Mouse (Mus musculus) embryonic stem cell, embryonic (primary cell): ENCODE data around the gene Kif6.

Experiments
- CTCF ChIA-PET, 4 experiments: fragments of 300-600 bp in 2 of 4; fragments of 350-600 bp in 2 of 4; sonication (Branson Sonifier 250); formaldehyde crosslinking; loops; one replicate each; lab custom pipeline; 2022; ENCODE audit warnings: inconsistent platforms in 2 of 4; lab: Charles Lee
- POLR2A ChIA-PET, 4 experiments: fragments of 300-600 bp in 2 of 4; fragments of 350-600 bp in 2 of 4; sonication (Branson Sonifier 250); formaldehyde crosslinking; loops; one replicate each; lab custom pipeline; 2022; ENCODE audit warnings: antibody characterized with exemption in 4 of 4, inconsistent platforms in 1 of 4; lab: Charles Lee

Kif6 gene

DNA sequence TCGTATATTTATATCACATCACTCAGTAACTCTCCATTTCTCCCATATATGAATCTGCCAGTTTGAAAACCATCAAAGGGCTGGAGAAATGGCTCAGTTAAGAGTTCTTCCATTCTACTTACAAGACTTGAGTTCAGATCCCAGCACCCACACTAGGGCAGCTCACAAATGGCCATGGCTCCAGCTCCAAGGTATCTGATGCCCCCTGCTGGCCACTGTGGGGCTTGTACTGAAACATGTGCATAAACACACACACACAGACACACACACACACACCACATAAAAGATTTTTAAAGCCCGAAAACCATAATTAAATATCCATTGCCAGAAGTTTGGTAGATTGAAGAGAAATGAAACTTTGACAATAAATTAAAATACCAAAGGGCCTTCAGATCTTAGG is 111.3 kb downstream of the Kif6 start:
- ChIA-PET CTCF (interaction anchor here in 2 of 4 experiments (0.6 to 1.7 kb wide), 5 partner anchors 11 to 257 kb away, joined by 3 to 5 read pairs (median 3); no protein-coding TSS in a partner anchor), POLR2A (no interaction called here)

DNA sequence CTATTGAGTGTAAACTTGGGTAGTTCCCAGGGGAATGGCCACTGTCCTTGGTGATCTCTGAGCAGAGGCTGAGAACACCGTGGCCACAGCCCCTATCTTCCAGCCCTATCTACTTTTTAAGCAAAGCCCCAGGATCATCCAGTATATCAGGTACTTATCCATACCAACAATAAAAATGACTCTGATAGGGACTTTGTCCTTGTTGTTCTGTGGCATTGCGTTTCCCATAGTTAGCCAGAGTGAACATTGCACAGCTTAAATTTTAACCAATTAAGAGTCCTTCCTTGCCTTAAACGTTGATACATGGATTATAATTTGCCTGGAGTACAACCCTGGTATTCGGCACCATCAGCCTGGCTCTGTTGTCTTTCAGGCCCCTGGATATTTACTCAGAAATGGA is 112.0 kb downstream of the Kif6 start:
- POLR2A ChIA-PET, result interaction anchor here in 1 of 4 experiments (0.7 kb wide), 1 partner anchor 184 kb away, joined by 3 read pairs; no protein-coding TSS in a partner anchor
- CTCF ChIA-PET, result interaction anchor here in 1 of 4 experiments (1.7 kb wide), 1 partner anchor 172 kb away, joined by 5 read pairs; no protein-coding TSS in a partner anchor

DNA sequence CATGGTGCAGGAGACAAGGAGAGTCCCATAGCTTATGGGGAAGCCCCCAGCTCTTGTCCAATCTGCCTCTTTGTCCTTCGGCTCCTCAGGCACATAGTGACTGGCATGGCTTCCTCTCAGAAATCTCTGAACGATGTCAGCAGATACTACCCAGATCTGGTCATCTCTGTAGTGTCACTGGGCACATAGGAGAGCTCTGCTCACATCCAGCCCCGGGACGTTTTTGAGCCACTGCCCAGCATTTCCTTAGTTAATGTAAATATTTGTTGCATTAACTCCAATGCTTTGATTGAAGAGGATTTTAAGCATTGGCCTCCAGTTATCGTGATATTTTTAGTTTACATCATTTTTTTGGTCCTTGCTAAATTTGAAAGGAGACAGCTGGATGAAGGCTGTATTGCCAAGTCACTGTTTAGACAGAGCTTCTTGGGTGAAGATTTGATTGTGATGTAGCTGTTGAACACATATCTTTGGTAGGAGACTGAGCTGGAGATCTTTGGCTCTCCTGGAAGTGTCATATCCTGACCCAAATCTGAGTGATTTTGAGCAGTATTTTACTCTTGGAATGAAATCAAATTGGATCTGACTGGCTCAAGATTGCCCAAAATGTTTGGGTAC is 112.6 kb downstream of the Kif6 start:
- ChIA-PET CTCF (interaction anchor here in 1 of 4 experiments (1.7 kb wide), 1 partner anchor 171 kb away, joined by 5 read pairs; no protein-coding TSS in a partner anchor), POLR2A (interaction anchor here in 1 of 4 experiments (0.7 kb wide), 1 partner anchor 185 kb away, joined by 3 read pairs; no protein-coding TSS in a partner anchor)

DNA sequence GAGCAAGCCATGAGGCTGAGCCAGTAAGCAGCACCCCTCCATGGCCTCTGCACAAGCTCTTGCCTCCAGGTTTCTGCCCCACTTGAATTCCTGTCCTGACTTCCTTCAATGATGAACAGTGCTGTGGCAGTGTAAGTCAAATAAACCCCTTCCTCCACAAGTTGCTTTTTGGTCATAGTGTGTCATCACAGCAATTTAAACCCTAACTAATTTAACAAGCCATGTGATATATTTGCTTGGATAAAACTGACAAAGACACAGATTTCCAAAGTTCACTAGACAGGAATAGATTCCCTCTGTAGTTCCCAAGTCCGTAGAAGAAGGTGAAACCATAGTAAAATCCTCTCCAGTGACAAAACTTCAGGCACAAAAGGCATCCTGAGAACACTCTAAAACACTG is 114.9 kb downstream of the Kif6 start:
- ChIA-PET CTCF (no interaction called here), POLR2A (no interaction called here)

DNA sequence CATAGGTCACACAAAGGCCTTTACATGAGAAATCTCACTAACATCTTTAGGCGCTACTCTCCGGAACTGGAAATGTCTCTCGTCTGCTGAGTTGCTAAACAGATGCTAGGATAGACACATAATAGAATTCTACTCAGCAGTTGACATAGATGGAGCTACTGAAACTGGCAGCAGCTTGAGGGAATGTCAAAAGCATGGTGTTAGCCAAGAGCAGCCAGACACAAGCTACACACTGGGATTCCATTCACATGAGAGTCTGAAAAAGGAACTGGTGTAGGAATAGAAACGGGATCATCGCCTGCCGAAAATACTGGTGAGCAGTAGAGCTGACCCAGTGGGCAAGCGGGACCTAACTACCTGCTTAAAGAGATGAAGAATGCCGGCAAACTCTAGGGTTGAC is 117.8 kb downstream of the Kif6 start:
- POLR2A ChIA-PET, result no interaction called here
- CTCF ChIA-PET, result interaction anchor here in 1 of 4 experiments (0.7 kb wide), 1 partner anchor 198 kb away, joined by 8 read pairs; no protein-coding TSS in a partner anchor

DNA sequence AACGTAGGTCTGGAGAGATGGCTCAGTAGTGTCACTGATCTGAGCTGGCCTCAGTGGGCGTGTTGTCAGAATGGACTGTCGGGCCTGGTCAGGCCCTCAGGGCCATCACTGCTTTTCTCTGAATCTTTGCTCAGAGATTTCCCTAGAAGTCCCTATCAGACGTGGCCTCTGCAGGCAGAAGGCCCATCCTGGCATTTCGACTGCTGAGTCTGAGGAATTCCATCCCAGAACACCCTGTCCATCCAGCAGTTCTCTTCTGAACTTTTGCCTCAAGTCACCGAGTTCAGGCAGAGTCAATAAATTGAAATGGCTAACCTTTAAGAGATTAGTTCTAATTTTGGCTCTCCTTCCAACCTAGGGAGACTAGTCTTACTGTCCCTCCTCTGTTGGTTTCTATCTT is 119.1 kb downstream of the Kif6 start:
- CTCF ChIA-PET, result no interaction called here

DNA sequence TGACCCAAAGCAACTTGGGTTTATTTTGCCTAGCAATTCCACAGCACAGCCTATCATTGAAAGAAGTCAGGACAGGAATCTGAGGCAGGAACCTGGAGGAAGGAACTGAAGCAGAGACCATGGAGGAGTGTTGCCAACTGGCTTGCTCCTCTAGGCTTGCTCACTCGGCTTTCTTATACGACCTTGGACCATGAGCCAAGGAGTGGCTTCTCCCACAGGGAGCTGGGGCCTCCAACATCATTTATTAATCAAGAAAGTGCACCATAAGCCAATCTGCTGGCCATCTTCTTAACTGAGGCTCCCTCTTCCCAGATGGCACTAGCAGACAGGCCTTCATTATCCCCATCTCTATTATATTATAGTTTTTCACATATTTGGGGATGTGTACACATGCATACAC is 119.8 kb downstream of the Kif6 start:
- ChIA-PET POLR2A (no interaction called here), CTCF (no interaction called here)

More for the DNA sequence above, 119.1 kb downstream of the Kif6 start:
- POLR2A ChIA-PET, result no interaction called here

DNA sequence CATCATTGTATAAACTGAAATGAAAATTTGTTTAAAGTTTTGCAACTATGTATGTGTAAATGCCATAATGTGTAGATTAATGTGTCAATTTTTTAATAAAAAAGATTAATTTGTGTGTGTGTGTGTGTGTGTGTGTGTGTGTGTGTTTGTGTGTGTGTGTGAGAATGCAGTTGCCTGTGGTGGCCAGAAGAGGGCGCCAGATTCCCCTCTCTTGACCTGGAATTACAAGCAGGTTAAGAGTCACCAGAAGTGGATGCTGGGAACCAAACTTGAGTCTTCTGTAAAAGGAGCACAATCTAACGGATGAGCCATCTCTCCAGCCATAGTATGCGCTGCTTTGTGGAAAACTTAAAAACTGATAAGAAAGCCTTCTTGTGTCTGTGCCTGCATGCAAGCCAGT is 121.4 kb downstream of the Kif6 start:
- CTCF ChIA-PET, result no interaction called here
- POLR2A ChIA-PET, result no interaction called here

DNA sequence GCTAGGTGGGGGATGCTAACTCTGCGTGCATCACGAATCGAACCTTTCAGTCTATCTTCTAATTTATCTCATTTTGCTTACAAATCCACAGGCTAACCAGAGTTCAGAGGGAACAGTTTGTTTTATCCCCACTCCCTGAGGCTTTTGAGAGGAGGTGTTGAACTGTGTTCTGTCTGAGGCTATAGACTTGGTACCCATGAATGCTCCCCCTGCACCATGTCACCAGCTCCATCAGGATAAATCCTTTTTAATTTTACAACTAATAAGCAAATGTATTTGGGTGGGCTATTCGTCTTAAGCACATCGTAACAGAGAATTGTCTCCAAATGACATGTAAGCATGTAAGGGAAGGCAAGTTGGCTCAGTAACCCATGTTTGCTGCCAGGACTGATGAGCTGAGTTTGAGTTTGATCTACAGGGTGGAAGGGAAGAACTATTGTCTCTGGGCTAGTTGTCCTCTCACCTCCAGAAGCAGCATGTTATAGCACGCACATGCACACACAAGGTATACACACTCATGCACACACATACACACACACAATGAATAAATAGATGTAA is 122.4 kb downstream of the Kif6 start:
- ChIA-PET CTCF (interaction anchor here in 2 of 4 experiments (0.6 to 1.5 kb wide), 3 partner anchors 11 to 162 kb away, joined by 3 to 7 read pairs (median 3); no protein-coding TSS in a partner anchor), POLR2A (no interaction called here)

DNA sequence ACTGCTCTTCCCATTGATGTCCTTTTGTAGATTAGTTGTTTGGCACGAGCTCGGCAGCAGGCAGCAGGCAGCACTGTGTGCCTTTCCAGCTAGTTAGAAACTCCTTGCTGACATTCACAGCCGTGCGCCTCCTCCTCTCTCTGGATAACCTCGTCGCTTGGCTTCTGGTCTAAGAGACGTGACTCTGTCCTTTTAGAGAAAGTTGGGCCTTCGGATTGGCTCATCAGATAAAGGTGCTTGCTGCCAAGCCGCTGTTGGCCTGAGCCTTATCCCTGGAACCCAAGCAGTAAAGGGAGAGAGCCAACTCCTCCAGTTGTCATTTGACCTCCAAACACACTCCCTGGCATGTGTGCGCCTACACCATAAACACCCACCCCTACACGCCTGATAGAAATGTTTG is 123.4 kb downstream of the Kif6 start:
- POLR2A ChIA-PET, result no interaction called here
- CTCF ChIA-PET, result interaction anchor here in 2 of 4 experiments (0.6 to 1.5 kb wide), 2 partner anchors 161 to 1178 kb away, joined by 3 to 7 read pairs; no protein-coding TSS in a partner anchor

DNA sequence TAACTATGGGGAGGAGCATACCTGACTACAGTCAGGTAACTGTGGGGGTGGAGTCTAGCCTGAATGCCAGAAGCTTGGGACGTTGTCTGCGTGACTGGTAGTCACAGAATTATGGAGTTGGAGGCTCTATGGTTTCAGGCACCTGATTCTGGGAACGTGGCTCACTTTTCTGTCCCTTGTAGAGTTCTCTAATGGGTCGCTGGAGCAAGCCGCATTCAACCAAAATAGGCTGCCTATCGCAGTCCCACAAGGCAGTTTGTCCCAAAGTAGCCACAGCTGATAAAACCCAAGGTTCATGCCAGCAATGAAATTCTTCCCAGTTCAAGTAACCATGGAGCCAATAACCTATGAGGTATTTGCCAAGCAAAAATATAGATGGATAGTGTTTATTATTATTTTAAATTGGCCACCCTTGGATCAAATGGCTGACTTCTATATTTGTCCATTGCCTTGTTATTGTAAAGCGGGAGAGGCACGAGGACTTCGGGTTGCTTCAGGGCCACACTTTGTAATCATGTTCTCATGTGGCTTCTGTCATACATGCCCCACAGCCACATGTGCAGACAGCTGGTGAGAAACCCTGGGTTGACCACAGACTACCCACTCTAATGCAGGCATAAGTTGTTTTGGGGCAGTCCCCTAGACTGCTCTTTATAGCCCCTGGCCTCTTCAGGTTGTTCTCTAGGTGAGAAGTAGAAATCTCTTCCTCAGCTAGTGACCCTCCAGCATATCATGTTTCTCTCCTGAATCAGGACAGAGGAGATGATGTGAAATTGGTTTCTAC is 125.2 kb downstream of the Kif6 start:
- ChIA-PET POLR2A (no interaction called here), CTCF (interaction anchor here in 2 of 4 experiments (0.7 to 1.2 kb wide), 2 partner anchors 159 to 340 kb away, joined by 3 read pairs; no protein-coding TSS in a partner anchor)

DNA sequence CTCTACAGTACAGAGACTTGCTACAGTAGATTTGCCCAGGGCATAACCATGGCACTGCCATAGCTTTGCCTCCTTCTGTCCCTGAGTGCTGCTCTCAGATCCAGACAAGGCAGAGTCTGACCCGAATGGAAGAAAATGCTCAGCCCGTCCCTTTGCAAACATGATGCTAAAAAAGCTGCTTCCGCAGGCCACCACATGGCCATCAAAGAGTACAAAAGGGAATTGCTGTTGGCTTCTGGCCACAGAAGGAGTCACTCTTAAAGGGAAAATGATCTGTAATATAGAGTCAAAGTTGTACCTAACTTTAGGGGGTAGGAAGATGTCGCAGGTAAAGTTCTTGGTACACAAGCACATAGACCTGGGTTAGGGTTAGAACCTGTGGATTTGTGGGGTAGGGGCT is 126.2 kb downstream of the Kif6 start:
- CTCF ChIA-PET, result no interaction called here
- POLR2A ChIA-PET, result interaction anchor here in 1 of 4 experiments (0.6 kb wide), 1 partner anchor 1316 kb away, joined by 4 read pairs; no protein-coding TSS in a partner anchor

DNA sequence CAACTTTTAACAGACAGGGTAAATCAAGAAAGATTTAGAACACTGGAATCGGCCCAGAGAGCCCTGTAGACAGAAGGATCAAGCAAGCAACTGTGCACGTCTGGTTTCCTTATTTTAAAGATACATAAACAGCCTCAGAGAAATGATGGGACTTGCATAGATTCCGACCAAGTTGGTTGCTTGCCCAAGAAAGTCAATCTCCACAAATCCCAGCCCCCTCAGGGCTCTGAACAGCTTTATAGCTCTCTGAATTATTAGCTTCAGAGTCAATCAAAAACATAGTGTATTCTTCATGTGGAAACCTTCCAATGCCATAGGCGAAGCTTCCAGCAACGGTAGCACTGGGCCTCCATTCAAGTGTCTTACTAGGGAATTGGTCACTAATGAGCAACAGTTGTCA is 127.0 kb downstream of the Kif6 start:
- ChIA-PET POLR2A (no interaction called here), CTCF (no interaction called here)

DNA sequence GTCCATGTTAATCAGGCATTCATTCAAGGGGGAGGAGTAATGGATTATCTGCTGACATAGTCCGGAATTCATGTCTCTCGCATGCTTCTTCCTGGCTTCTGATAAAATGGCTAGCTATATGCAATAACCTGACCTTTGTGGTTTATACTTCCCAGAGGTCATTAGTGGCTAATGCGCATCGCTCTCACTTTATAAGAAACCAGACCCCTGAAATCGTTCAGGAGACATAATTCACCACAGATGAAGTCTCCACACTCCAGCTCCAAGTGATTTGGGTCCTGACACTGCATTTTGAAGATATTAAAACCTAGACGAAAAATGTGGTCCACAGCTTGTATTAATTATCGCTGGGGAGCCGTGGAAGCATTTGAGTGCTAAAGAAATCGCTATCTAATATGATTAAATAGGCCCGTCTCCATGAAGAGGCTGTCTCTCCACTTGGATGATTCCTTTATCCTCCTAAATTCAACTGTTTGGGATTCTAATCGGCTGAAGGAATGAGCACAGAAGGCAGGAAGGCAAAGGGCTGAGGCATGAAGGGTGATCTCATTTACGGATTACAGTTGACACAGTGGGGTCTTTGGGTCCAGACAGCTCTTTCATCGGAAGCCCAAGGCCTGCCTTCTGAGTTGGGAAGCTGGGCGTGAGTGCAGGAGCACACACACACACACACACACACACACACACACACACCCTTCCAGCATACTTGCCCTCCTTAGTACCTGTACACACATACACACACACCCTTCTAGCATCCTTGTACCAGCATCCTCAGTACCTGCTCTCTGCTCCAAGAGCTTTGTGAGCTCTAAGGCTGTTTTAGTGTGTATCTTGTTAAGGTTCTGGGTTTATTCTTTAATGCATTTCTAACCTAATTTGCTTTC is 128.9 kb downstream of the Kif6 start:
- CTCF ChIA-PET, result no interaction called here
- POLR2A ChIA-PET, result interaction anchor here in 1 of 4 experiments (0.7 kb wide), 1 partner anchor 45 kb away, joined by 4 read pairs; no protein-coding TSS in a partner anchor

DNA sequence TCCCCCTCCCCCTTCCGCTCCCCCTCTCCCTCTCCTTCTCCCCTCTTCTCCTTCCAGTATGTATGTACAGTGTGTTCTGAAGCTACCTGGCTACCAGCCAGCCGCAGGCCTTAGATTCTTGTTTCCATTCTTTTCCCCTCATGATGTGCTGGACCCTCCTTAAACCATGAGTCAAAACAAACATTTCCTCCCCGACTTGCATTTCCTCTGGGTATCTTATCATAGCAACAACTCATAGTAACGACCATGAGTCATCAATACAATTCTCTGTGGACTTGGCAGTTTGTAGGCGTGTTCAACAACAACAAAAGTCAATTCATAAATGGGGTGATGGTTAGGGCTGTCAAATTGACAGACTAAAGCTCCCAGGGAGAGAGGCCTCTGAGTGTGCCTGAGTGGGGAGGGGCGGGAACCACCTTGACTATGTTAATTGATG is 136.0 kb downstream of the Kif6 start:
- POLR2A ChIA-PET, result interaction anchor here in 2 of 4 experiments (0.6 to 1.0 kb wide), 2 partner anchors 70 to 150 kb away, joined by 3 read pairs; no protein-coding TSS in a partner anchor
- CTCF ChIA-PET, result no interaction called here

DNA sequence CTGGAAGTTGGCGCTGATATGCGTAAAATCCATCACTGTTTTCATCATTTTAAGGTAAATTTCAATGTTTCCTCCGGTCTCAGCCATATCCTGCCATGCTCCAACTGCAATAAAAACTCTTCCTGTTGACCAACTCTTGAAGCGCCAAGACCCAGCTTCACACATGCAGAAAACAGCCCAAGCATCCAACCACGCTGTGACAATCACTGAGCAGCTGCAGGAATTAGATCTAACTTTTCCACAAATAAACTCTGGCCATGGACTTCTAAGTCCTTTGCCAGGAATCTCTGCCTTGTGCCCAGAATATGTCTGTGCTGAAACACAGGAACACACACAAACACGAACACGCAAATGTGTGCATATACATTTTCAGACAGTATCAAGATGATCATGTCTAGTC is 138.9 kb downstream of the Kif6 start:
- CTCF ChIA-PET, result no interaction called here
- POLR2A ChIA-PET, result interaction anchor here in 1 of 4 experiments (0.6 kb wide), 1 partner anchor 15 kb away, joined by 3 read pairs; no protein-coding TSS in a partner anchor

DNA sequence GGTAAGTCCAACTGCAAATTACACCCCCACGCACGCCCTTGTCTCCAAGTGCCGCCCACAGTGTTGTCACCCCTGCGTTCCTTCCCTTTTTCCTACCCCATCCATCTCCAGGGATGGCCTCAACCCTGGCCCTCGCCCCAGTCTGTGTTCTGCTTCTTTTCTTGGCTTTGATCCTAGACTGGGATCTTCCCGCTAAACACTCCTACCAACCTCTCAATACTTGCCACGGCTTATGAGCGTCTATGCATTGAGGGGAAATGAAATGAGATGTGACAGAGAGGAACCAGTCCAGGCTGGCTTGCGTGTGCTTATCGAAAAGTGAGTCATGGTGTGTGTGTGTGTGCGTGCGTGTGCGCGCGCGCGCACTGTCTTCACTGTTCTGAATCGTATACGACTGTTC is 141.9 kb downstream of the Kif6 start:
- ChIA-PET POLR2A (interaction anchor here in 1 of 4 experiments (1.0 kb wide), 1 partner anchor 46 kb away, joined by 3 read pairs; no protein-coding TSS in a partner anchor), CTCF (no interaction called here)

DNA sequence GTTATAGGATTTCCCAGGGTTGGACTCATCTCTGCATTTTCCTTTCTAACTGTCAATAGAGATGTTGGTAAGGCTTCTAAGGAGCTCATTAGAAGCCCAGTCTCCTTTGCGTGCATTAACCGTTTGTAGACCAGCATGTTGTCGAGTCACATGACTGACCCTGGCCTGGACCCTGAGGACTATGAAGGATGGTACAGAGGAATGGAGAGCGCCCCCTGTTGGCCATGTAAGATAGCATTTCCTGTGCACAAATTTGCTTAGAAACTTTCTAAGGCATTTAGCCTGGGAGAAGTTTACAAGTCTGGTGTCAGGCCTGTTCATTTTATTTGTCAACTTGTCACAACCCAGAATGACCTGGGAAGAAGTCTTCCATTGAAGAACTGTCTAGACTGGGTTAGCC is 144.1 kb downstream of the Kif6 start:
- CTCF ChIA-PET, result interaction anchor here in 2 of 4 experiments (0.7 to 1.0 kb wide), 3 partner anchors 37 to 140 kb away, joined by 3 to 11 read pairs (median 5); no protein-coding TSS in a partner anchor
- POLR2A ChIA-PET, result no interaction called here
